Mouse (Mus musculus) fat pad, adult 2 months (tissue): ENCODE data around the gene Mipep.
A peak's percentile ranks its signal among the peaks of the same experiment; 100 is the strongest.

Source experiments
- DNase-seq: peaks from one replicate; pipeline ENCODE4 v3.0.0-alpha.2; 2011; ENCODE audit warnings: low read depth, low spot score; ENCODE audit errors: extremely low read depth

Mipep gene

GRCm38 (mm10) chr14:60863396-60863795 lies 79.0 kb downstream of the Mipep start:
- DNase-seq, result no peak

DNA sequence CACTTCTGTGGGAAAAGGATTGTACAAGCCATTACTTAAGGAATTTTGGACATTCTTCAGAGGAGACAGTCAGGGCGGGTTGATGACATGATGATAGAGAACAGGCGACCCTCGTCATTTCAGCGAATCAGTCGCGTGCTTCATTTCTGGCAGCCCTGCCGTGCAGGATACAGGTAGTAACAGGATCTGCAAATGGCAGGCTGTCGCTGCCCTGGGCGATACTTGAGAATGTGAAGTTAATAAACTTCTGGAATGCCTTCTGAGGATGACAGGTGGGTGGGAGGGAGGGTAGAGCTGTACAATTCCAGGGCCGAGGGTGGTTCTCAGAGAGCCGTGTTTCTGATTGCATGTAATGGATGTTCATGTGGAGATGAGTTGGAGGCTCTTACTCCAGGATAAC lies 82.0 kb downstream of the Mipep start:
- DNase-seq, result no peak

GRCm38 (mm10) chr14:60868325-60868724 lies 84.0 kb downstream of the Mipep start:
- DNase-seq, result no peak

DNA sequence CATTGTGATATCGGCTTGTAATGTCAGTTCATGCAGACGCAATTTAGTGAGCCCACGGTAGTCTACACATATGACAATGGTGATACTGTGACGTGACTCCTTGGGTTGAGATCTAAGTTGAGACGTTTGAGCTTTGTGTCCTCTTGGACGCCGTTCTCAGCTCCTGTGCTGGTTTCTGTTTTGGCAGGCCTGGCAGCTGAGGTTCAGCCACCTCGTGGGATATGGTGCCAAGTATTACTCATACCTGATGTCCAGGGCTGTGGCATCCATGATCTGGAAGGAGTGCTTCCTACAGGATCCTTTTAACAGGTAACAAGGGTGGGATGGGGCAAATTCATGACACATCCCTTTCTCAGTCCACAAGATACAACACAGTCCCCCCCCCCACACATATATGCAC lies 87.5 kb downstream of the Mipep start:
- no peak for DNase-seq

DNA sequence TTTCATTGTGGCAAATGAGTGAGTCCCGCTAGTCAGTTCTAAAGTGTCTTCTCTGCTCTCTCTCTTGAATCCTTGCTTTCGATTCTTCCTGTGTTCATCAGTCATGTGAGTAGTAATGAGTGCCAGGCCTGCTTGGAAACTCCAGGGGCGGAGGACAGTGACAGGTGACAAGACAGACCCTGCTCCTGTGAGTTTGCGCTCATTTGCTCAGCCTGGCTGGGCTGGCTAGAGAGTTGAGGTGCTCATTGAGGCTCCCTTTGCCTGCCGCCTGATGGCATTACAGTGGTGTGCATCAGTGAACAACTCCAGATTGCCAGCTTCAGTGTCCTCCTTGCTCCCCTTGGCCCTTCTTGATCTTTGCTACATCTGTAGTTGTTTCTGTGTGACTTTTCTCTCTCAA lies 97.7 kb downstream of the Mipep start:
- no peak for DNase-seq

GRCm38 (mm10) chr14:60882681-60883080 lies 98.3 kb downstream of the Mipep start:
- no peak for DNase-seq

- no peak for DNase-seq
These were observed 101.1 kb downstream of the Mipep start for GRCm38 (mm10) chr14:60885361-60885950.

DNA sequence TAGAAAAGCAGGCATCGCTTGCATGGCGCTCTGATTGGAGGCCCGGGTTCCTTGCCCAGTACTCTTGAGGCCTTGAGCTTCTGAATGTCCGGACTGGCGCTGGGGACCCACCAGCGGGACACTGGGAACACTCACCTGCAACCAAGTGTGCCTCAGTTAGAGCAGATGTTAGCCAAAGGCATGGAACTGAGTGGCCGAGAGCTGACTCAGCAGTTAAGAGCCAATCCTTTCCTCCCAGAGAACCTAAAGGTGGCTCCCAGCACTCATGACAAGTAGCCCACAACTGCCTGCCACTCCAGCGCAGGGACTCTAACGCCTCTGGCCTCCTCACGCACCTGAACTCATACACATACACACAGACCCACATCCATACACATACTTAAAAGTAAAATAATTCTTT lies 109.5 kb downstream of the Mipep start:
- DNase-seq, result no peak

DNA sequence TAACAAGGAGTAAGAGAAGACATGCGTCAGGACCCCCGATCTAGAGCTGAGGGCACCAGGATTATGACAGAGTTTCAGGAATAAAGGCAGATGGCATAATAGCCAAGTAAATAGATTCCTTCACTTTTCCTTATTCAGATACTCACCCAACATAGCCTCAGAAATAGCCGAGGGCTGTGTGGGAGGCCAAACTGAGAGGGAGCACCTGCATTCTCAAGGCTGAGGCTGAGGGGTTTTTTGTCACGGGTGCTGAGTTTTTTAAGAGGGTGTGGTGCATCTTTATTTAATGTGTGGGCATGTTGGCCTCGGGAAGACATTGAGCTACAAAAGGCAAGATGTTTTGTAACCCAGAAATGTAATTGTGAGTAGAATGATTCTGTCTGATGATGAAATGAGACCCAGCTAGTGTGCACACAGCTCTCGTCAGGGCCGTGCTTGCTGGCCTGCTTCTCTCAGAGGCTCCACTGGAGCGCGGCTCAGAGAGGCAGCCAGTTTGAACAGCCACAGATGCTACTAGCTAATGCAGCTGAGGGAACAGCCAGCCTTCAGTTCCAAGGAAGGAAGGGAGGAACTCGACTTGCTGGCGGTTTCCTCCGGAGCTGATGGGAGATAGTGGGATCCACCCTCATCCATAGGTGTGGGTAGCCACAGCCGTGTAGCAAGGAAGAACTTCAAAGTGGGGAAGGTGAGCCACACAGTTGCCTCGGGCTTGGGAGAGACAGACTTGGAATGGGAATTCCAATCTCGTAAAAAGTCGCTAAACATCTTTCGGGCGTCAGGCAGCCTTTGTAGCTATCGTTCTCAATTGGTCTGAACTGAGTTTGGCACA lies 111.0 kb downstream of the Mipep start:
- DNase-seq, result peak; percentile 26

- peak; percentile 40 for DNase-seq
These were observed 113.8 kb downstream of the Mipep start for GRCm38 (mm10) chr14:60898086-60898667.

DNA sequence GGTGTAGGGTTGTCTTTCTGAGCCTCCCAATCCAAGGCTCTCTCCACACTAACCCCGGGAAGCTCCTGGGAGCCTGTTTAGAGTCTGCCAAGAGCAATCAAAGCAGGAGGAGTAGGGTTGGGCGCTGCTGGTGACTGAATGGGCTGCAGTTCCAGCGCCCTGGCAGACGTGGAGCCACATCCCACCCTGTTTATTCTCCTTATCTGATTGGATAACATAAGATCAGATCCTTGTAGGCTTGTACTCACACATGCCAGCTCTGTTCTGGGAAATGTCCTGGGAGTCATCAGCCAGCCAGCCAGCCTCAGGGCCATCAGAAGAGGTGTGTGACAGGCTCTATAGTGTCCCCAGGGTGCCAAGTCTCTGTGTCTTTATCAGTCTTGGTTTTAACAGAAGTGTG lies 120.1 kb downstream of the Mipep start:
- no peak for DNase-seq

GRCm38 (mm10) chr14:60906421-60907374 lies 122.3 kb downstream of the Mipep start:
- DNase-seq, result no peak

DNA sequence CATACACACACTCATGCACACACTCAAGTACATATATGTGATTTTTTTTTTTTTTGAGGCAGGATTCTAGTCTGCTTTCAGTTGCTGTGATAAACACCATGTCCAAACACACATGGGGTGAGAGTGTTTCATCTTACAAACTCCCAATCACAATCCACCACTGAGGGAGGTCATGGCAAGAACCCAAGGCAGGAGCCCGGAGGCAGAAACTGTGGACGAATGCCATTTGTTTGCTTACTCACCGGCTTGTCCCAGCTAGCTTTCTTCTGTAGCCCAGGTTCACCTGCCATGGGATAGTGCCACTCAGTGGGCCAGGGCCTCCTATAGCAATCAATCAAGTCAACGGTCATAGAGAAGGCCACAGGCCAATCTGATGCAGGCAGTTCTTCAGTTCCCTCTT lies 125.0 kb downstream of the Mipep start:
- no peak for DNase-seq

- DNase-seq, result no peak
These were observed 126.4 kb downstream of the Mipep start for GRCm38 (mm10) chr14:60910506-60911444.

DNA sequence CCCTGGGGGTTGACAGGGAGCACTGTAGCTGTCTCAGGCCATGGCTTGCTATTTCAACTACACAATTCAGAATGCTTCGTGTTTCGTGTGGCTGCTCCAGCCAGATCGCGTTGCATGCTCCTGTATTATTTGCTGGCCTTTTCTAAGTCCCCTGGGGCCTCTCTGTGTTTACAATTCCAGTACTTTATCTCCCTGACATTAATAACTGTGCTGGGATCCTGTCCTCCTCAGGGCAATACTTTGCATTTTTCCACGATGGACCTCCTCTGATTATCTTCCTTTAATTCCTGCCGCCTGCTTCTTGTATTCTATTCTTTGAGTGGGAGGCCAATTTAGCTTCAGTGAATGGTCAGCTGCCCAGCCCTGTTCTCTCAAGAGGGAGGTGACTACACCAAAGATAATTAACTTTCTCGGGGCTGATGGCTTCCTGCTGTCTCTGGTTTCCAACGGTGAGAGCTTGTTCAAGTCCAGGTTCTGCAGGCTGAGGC lies 128.7 kb downstream of the Mipep start:
- no peak for DNase-seq

- no peak for DNase-seq
These were observed 132.3 kb downstream of the Mipep start for GRCm38 (mm10) chr14:60916661-60917060.

- DNase-seq, result no peak
These were observed 141.6 kb downstream of the Mipep start for GRCm38 (mm10) chr14:60926011-60926410.

DNA sequence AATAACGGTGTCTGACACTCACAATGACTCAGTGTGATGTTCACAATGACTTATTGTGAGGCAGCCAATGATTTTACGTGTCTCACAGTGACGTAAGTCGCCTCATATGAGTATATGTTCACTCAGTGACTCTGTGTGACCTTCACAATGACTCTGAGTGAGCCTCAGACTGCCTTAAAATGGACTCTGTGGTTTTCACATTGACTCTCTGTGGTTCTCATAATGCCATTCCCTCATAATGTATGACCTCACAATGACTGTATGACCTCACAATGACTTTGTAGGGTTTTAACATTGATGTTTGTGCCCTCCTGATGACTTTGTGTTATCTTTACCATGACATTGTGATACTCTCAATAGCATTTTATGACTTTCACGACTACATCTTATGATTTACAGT lies 151.3 kb downstream of the Mipep start:
- no peak for DNase-seq

DNA sequence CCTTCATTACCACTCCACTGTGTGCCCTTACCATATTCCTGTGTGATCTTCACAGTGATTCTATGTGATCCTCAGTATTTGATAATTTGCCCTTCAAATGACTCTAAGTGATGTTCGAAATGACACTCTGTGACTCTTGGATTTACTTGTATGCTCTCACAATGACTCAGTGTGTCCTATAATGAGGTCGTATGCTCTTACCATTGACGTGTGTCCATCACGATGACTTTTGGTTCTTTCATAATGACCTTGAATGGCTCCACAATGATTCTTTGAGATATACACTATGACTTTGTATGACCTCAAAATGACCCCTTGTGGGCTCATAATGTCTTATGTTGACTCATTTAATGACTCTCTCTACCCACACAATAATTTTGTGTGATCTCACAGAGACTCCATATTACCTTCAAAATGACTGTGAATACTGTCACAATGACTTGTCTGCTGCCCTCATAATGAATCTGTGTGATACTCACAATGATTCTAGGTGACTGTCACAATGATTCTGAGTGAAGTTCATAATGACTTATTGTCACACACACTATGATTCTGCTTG lies 153.2 kb downstream of the Mipep start:
- no peak for DNase-seq
